Mouse (Mus musculus): ENCODE results near the gene Mpst. TPM values are rescaled to one million over a fixed set of nuclear protein-coding genes. Genes with fewer than 3 reads are reported as not detected.
A peak's percentile ranks its signal among the peaks of the same experiment; 100 is the strongest.

Gene Mpst
- total and polyA plus RNA-seq, 2 experiments from 2014 or later: 3.8 to 84.8 TPM

- H3K9me3 ChIP-seq (ENCODE audit: low read length): no peaks in the 10 kb centered on the region
- no peaks in the 10 kb centered on the region for H3K4me1 ChIP-seq (ENCODE audit: insufficient read depth, low read length)
- ATAC-seq (ENCODE audit: low FRiP score) (no peak), DNase-seq (ENCODE audit: low spot score) (no peak)
- no peaks in the 10 kb centered on the region for H3K36me3 ChIP-seq (ENCODE audit: insufficient read depth, low read length)
- H3K27me3 ChIP-seq (ENCODE audit: insufficient read depth, low read length): 0 out of 2 replicates have a peak, but pooled peaks cover 4% of the 10 kb centered on the region
- no peak for TF ChIP-seq CTCF (IDR thresholded peaks at IDR 0.05)
- WGBS: 69% methylated on average over 4 of the region's 4 CpGs
- H3K9ac ChIP-seq (replicated peaks; ENCODE audit: low read length, poor library complexity, severe bottlenecking): no peak overlapping the region
- no peak overlapping the region for H3K4me3 ChIP-seq (ENCODE audit: low read depth, low read length)
- H3K4me2 ChIP-seq (ENCODE audit: low read depth, low read length, poor library complexity, severe bottlenecking): no peak overlapping the region
- no peak overlapping the region for H3K27ac ChIP-seq (ENCODE audit: low read depth, low read length)
Observed at GRCm38 (mm10) chr15:78382115-78382514, 24.1 kb upstream of the Mpst start.

- no peak overlapping the region for H3K9ac ChIP-seq (replicated peaks; ENCODE audit: low read length, poor library complexity, severe bottlenecking)
- H3K4me1 ChIP-seq (ENCODE audit: insufficient read depth, low read length): no peaks in the 10 kb centered on the region
- H3K9me3 ChIP-seq (ENCODE audit: low read length): no peaks in the 10 kb centered on the region
- H3K4me3 ChIP-seq (ENCODE audit: low read depth, low read length): no peak overlapping the region
- 0 out of 2 replicates have a peak, but pooled peaks cover 4% of the 10 kb centered on the region for H3K27me3 ChIP-seq (ENCODE audit: insufficient read depth, low read length)
- DNase-seq (ENCODE audit: low spot score): peak; percentile 86
- no peaks in the 10 kb centered on the region for H3K36me3 ChIP-seq (ENCODE audit: insufficient read depth, low read length)
- 75% methylated on average over 11 of the region's 11 CpGs for WGBS
- peak overlapping the region; percentile 69 for H3K27ac ChIP-seq (ENCODE audit: low read depth, low read length)
- no peak overlapping the region for H3K4me2 ChIP-seq (ENCODE audit: low read depth, low read length, poor library complexity, severe bottlenecking)
- TF ChIP-seq CTCF (IDR thresholded peaks at IDR 0.05): no peak
- peak; percentile 90 for ATAC-seq (ENCODE audit: low FRiP score)
Observed at GRCm38 (mm10) chr15:78383450-78384219, 22.6 kb upstream of the Mpst start.

- peak overlapping the region; percentile 51; the same call in 1 of the 2 replicates for H3K27ac ChIP-seq (ENCODE audit: low read depth, low read length)
- no peaks in the 10 kb centered on the region for H3K4me1 ChIP-seq (ENCODE audit: insufficient read depth, low read length)
- no peak for TF ChIP-seq CTCF (IDR thresholded peaks at IDR 0.05)
- 62% methylated on average over 7 of the region's 7 CpGs for WGBS
- no peak overlapping the region for H3K9ac ChIP-seq (replicated peaks; ENCODE audit: low read length, poor library complexity, severe bottlenecking)
- no peaks in the 10 kb centered on the region for H3K9me3 ChIP-seq (ENCODE audit: low read length)
- H3K27me3 ChIP-seq (ENCODE audit: insufficient read depth, low read length): 0 out of 2 replicates have a peak, but pooled peaks cover 4% of the 10 kb centered on the region
- peak; percentile 75 for DNase-seq (ENCODE audit: low spot score)
- peak; percentile 70 for ATAC-seq (ENCODE audit: low FRiP score)
- no peaks in the 10 kb centered on the region for H3K36me3 ChIP-seq (ENCODE audit: insufficient read depth, low read length)
- H3K4me3 ChIP-seq (ENCODE audit: low read depth, low read length): no peak overlapping the region
- H3K4me2 ChIP-seq (ENCODE audit: low read depth, low read length, poor library complexity, severe bottlenecking): no peak overlapping the region
Observed at GRCm38 (mm10) chr15:78384220-78385116, 21.7 kb upstream of the Mpst start.

DNA sequence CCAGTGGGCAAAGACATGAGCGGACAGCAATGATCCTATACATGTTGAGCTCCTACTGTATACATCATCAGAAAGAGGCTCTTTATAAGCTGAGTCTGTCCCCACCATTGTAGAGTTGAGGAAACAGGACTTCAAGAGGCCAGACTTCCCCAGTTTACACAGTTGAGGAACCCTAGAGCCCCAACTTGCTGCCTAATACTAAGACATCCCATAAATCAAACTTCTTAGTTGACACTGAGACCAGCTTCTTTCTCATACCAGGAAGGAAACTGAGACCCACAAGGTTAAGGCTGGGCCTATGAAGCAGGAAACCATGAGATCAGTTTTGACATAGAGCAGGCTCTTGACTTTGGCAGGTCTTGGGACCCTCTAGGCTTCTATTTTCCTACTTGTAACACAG is 20.7 kb upstream of the Mpst start:
- no peak for DNase-seq (ENCODE audit: low spot score)
- ATAC-seq (ENCODE audit: low FRiP score): no peak
- 94% methylated on average over 1 of the region's 1 CpGs for WGBS

DNA sequence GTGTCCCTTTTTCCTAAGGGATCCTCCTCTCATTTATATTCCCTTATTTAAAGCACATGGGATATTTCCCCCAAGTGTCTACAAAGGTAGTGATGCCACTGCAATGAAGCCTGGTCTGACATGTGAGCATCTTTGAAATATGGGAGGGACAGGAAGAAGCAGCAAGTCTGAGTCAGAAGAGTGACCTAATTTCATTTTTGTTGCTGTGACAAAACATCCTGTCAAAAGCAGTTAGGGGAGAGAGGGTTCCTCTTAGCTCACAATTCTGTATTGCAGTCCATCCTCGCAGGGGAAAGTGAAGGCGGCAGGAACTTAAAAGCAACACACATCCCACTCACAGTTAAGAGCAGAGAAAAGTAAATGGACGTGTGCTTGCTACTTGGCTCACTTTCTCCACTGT is 15.4 kb upstream of the Mpst start:
- Histone ChIP-seq H3K4me2 (ENCODE audit: low read depth, low read length, poor library complexity, severe bottlenecking) (no peak overlapping the region), H3K4me3 (ENCODE audit: low read depth, low read length) (no peak overlapping the region), H3K27ac (ENCODE audit: low read depth, low read length) (no peak overlapping the region), H3K36me3 (ENCODE audit: insufficient read depth, low read length) (no peaks in the 10 kb centered on the region), H3K9ac (replicated peaks; ENCODE audit: low read length, poor library complexity, severe bottlenecking) (no peak overlapping the region), H3K9me3 (ENCODE audit: low read length) (no peaks in the 10 kb centered on the region), H3K4me1 (ENCODE audit: insufficient read depth, low read length) (no peaks in the 10 kb centered on the region), H3K27me3 (ENCODE audit: insufficient read depth, low read length) (0 out of 2 replicates have a peak, but pooled peaks cover 4% of the 10 kb centered on the region)
- ATAC-seq (ENCODE audit: low FRiP score): no peak
- WGBS: 89% methylated on average over 3 of the region's 3 CpGs
- no peak for DNase-seq (ENCODE audit: low spot score)
- TF ChIP-seq CTCF (IDR thresholded peaks at IDR 0.05): no peak

More for the DNA sequence above, 20.7 kb upstream of the Mpst start:
- H3K4me2 ChIP-seq (ENCODE audit: low read depth, low read length, poor library complexity, severe bottlenecking): no peak overlapping the region
- no peak overlapping the region for H3K9ac ChIP-seq (replicated peaks; ENCODE audit: low read length, poor library complexity, severe bottlenecking)
- 0 out of 2 replicates have a peak, but pooled peaks cover 4% of the 10 kb centered on the region for H3K27me3 ChIP-seq (ENCODE audit: insufficient read depth, low read length)
- H3K36me3 ChIP-seq (ENCODE audit: insufficient read depth, low read length): no peaks in the 10 kb centered on the region
- H3K9me3 ChIP-seq (ENCODE audit: low read length): no peaks in the 10 kb centered on the region
- no peaks in the 10 kb centered on the region for H3K4me1 ChIP-seq (ENCODE audit: insufficient read depth, low read length)
- H3K27ac ChIP-seq (ENCODE audit: low read depth, low read length): 0 out of 2 replicates have a peak overlapping the region, but pooled peaks have one; percentile 51
- no peak overlapping the region for H3K4me3 ChIP-seq (ENCODE audit: low read depth, low read length)
- no peak for TF ChIP-seq CTCF (IDR thresholded peaks at IDR 0.05)
